Mouse (Mus musculus): Measurements from ENCODE around the gene Mgrn1.

Gene Mgrn1

GRCm38 (mm10) chr16:4978275-4979051 lies 92.4 kb downstream of the Mgrn1 start:
- in situ Hi-C loops (cut with MboI, MseI), result loop anchor here in 1 of 2 experiments (25.0 kb wide), 1 partner anchor 634 kb away; no protein-coding TSS in a partner anchor

DNA sequence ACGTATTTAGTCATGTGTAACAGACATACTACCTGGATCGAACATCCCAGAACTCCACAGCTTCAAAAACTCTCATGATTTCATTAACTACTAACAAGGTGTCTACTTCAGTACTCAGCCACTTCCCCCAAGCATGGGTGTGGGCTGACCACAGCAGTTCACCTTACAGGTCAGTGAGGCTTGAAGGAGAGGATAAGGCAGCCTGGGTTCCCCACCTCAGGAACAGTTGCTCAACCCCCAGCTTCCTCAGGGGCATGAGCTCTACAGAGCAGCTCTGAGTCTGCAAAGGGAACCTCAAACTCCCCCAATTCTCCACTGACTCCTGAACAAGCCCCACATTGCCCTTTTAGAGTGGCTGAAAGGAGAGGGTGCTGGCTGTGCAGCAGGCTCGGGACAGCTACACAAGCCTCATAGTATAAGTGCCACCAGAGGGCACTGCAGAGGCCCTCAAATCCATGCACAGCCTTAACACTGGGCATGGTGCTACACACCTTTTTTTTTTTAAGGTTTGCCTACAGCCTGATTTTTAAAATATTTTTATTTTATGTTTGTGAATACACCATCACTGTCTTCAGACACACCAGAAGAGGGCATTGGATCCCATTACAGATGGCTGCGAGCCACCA lies 93.8 kb downstream of the Mgrn1 start:
- in situ Hi-C loops (cut with MboI, MseI), result loop anchor here in 1 of 2 experiments (25.0 kb wide), 1 partner anchor 632 kb away; no protein-coding TSS in a partner anchor

- in situ Hi-C loops (cut with MboI, MseI), result loop anchor here (5.0 to 25.0 kb wide), 2 partner anchors 158 to 628 kb away; no protein-coding TSS in a partner anchor
Measured at GRCm38 (mm10) chr16:4984717-4985116, 98.7 kb downstream of the Mgrn1 start.
